Mouse (Mus musculus) heart, embryonic 13.5 days (tissue): Measurements from ENCODE around the gene Pfkfb4. TPM values are rescaled to one million over a fixed set of nuclear protein-coding genes. Genes with fewer than 3 reads are reported as not detected.

Experiments used
- ATAC-seq: fragments of 200-750 bp; cut with Nextera tagmentation; 2 replicates; pipeline ENCODE4 v1.8.0; 2017; ENCODE audit warnings: moderate TSS enrichment; ENCODE audit not compliant: insufficient number of reproducible peaks, low FRiP score, low TSS enrichment; ENCODE audit errors: extremely low read depth
- H3K27ac ChIP-seq: fragments of 300-500 bp; sonication (generic); replicated peaks from 2 replicates; pipeline ENCODE4 v1.5.1; 2015; ENCODE audit warnings: moderate library complexity, mild to moderate bottlenecking, inconsistent platforms
- H3K27me3 ChIP-seq: fragments of 300-500 bp; sonication (generic); replicated peaks from 2 replicates; pipeline ENCODE4 v1.6.1; 2015; ENCODE audit warnings: mild to moderate bottlenecking, inconsistent platforms
- H3K36me3 ChIP-seq: fragments of 300-500 bp; sonication (generic); 2 replicates; pipeline ENCODE4 v1.6.1; 2015; ENCODE audit warnings: mild to moderate bottlenecking, inconsistent platforms
- H3K4me1 ChIP-seq: fragments of 300-500 bp; sonication (generic); 2 replicates; pipeline ENCODE4 v1.6.1; 2015; ENCODE audit warnings: inconsistent platforms
- H3K4me2 ChIP-seq: fragments of 300-500 bp; sonication (generic); 2 replicates; pipeline ENCODE4 v1.6.1; 2015; ENCODE audit warnings: inconsistent platforms, mild to moderate bottlenecking, moderate library complexity
- H3K4me3 ChIP-seq: fragments of 300-500 bp; sonication (generic); 2 replicates; pipeline ENCODE4 v1.5.1; 2015; ENCODE audit warnings: moderate library complexity, mild to moderate bottlenecking, inconsistent platforms
- H3K9ac ChIP-seq: fragments of 300-500 bp; sonication (generic); 2 replicates; pipeline ENCODE4 v1.6.1; 2015; ENCODE audit warnings: inconsistent platforms, mild to moderate bottlenecking, moderate library complexity
- H3K9me3 ChIP-seq: fragments of 300-500 bp; sonication (generic); 2 replicates; pipeline ENCODE4 v1.6.1; 2016; ENCODE audit warnings: inconsistent platforms
- WGBS: fragments of 180-500 bp; shearing (Covaris S2); methylation state at CpG from one replicate; pipeline ENCODE4 v1.1.7; 2015; ENCODE audit warnings: mixed read lengths; 5-methylcytosine and 5-hydroxymethylcytosine counted together
- polyA plus RNA-seq: library from polyadenylated mRNA; unstranded; fragments of >200 nt; fragmentation: Nextera tagmentation; extraction: Ambion mirVana; gene quantifications from 2 replicates; pipeline ENCODE4 v1.2.1, GENCODE M21; 2015

The Pfkfb4 gene
- polyA plus RNA-seq, 1 experiment from 2014 or later, result 2.9 TPM

GRCm38 (mm10) chr9:109016973-109017604 lies 25.5 kb downstream of the Pfkfb4 start:
- Histone ChIP-seq H3K4me1 (peaks cover 7% of the 10 kb centered on the region; the same call in 1 of the 2 replicates), H3K27ac (no peak overlapping the region), H3K9ac (no peak overlapping the region), H3K4me3 (no peak overlapping the region), H3K36me3 (no peaks in the 10 kb centered on the region), H3K27me3 (no peaks in the 10 kb centered on the region), H3K4me2 (no peak overlapping the region), H3K9me3 (no peaks in the 10 kb centered on the region)
- 36% methylated on average over 11 of the region's 11 CpGs for WGBS
- ATAC-seq, result no peak

GRCm38 (mm10) chr9:109021428-109021827 lies 29.9 kb downstream of the Pfkfb4 start:
- Histone ChIP-seq H3K4me2 (no peak overlapping the region), H3K27ac (no peak overlapping the region), H3K9ac (no peak overlapping the region), H3K9me3 (no peaks in the 10 kb centered on the region), H3K4me3 (no peak overlapping the region), H3K27me3 (no peaks in the 10 kb centered on the region), H3K4me1 (no peaks in the 10 kb centered on the region), H3K36me3 (no peaks in the 10 kb centered on the region)
- no peak for ATAC-seq
- WGBS, result 83% methylated on average over 4 of the region's 4 CpGs

GRCm38 (mm10) chr9:109022866-109023685 lies 31.5 kb downstream of the Pfkfb4 start:
- Histone ChIP-seq H3K4me2 (no peak overlapping the region), H3K9me3 (no peaks in the 10 kb centered on the region), H3K9ac (no peak overlapping the region), H3K27me3 (no peaks in the 10 kb centered on the region), H3K4me1 (0 out of 2 replicates have a peak, but pooled peaks cover 5% of the 10 kb centered on the region), H3K4me3 (no peak overlapping the region), H3K36me3 (no peaks in the 10 kb centered on the region), H3K27ac (no peak overlapping the region)
- WGBS, result 86% methylated on average over 17 of the region's 17 CpGs
- ATAC-seq, result no peak

GRCm38 (mm10) chr9:109027521-109027920 lies 35.9 kb downstream of the Pfkfb4 start:
- H3K36me3 ChIP-seq, result 0 out of 2 replicates have a peak, but pooled peaks cover 5% of the 10 kb centered on the region
- WGBS, result 63% methylated on average over 8 of the region's 8 CpGs
- H3K4me3 ChIP-seq, result no peak overlapping the region
- no peak overlapping the region for H3K9ac ChIP-seq
- no peaks in the 10 kb centered on the region for H3K9me3 ChIP-seq
- no peak for ATAC-seq
- H3K27ac ChIP-seq, result no peak overlapping the region
- H3K4me2 ChIP-seq, result no peak overlapping the region
- H3K4me1 ChIP-seq, result 0 out of 2 replicates have a peak, but pooled peaks cover 5% of the 10 kb centered on the region
- H3K27me3 ChIP-seq, result no peaks in the 10 kb centered on the region

GRCm38 (mm10) chr9:109028421-109028820 lies 36.8 kb downstream of the Pfkfb4 start:
- Histone ChIP-seq H3K9me3 (no peaks in the 10 kb centered on the region), H3K36me3 (0 out of 2 replicates have a peak, but pooled peaks cover 5% of the 10 kb centered on the region), H3K4me3 (no peak overlapping the region), H3K9ac (no peak overlapping the region), H3K4me2 (no peak overlapping the region), H3K27ac (no peak overlapping the region), H3K4me1 (0 out of 2 replicates have a peak, but pooled peaks cover 5% of the 10 kb centered on the region), H3K27me3 (no peaks in the 10 kb centered on the region)
- WGBS, result 81% methylated on average over 3 of the region's 3 CpGs
- no peak for ATAC-seq

- H3K9me3 ChIP-seq, result no peaks in the 10 kb centered on the region
These were observed 37.3 kb downstream of the Pfkfb4 start for GRCm38 (mm10) chr9:109028919-109029318.

GRCm38 (mm10) chr9:109030312-109030711 lies 38.7 kb downstream of the Pfkfb4 start:
- Histone ChIP-seq H3K4me2 (no peak overlapping the region), H3K9ac (no peak overlapping the region), H3K4me1 (0 out of 2 replicates have a peak, but pooled peaks cover 5% of the 10 kb centered on the region), H3K9me3 (no peaks in the 10 kb centered on the region), H3K27ac (no peak overlapping the region), H3K27me3 (no peaks in the 10 kb centered on the region), H3K4me3 (no peak overlapping the region), H3K36me3 (0 out of 2 replicates have a peak, but pooled peaks cover 5% of the 10 kb centered on the region)
- no peak for ATAC-seq
- 56% methylated on average over 3 of the region's 3 CpGs for WGBS

More at GRCm38 (mm10) chr9:109028919-109029318, 37.3 kb downstream of the Pfkfb4 start:
- no peak overlapping the region for H3K9ac ChIP-seq
- 0 out of 2 replicates have a peak, but pooled peaks cover 5% of the 10 kb centered on the region for H3K4me1 ChIP-seq
- H3K4me3 ChIP-seq, result no peak overlapping the region
- H3K27me3 ChIP-seq, result no peaks in the 10 kb centered on the region
- 0 out of 2 replicates have a peak, but pooled peaks cover 5% of the 10 kb centered on the region for H3K36me3 ChIP-seq
- WGBS, result 76% methylated on average over 5 of the region's 5 CpGs
- no peak overlapping the region for H3K4me2 ChIP-seq
- no peak overlapping the region for H3K27ac ChIP-seq
- no peak for ATAC-seq

GRCm38 (mm10) chr9:109031001-109031400 lies 39.4 kb downstream of the Pfkfb4 start:
- ATAC-seq, result no peak
- 89% methylated on average over 7 of the region's 7 CpGs for whole genome bisulfite sequencing
- no peak overlapping the region for H3K4me3 ChIP-seq
- H3K27ac ChIP-seq, result no peak overlapping the region
- 0 out of 2 replicates have a peak, but pooled peaks cover 5% of the 10 kb centered on the region for H3K4me1 ChIP-seq
- no peak overlapping the region for H3K9ac ChIP-seq
- 0 out of 2 replicates have a peak, but pooled peaks cover 5% of the 10 kb centered on the region for H3K36me3 ChIP-seq
- no peak overlapping the region for H3K4me2 ChIP-seq
- H3K27me3 ChIP-seq, result no peaks in the 10 kb centered on the region
- no peaks in the 10 kb centered on the region for H3K9me3 ChIP-seq

- no peaks in the 10 kb centered on the region for H3K27me3 ChIP-seq
- no peak overlapping the region for H3K4me3 ChIP-seq
- no peak overlapping the region for H3K4me2 ChIP-seq
- no peaks in the 10 kb centered on the region for H3K9me3 ChIP-seq
- H3K27ac ChIP-seq, result no peak overlapping the region
- 0 out of 2 replicates have a peak, but pooled peaks cover 5% of the 10 kb centered on the region for H3K4me1 ChIP-seq
- H3K9ac ChIP-seq, result no peak overlapping the region
- 76% methylated on average over 8 of the region's 8 CpGs for WGBS
- no peak for ATAC-seq
- 0 out of 2 replicates have a peak, but pooled peaks cover 5% of the 10 kb centered on the region for H3K36me3 ChIP-seq
These were observed 40.1 kb downstream of the Pfkfb4 start for GRCm38 (mm10) chr9:109031686-109032085.

- Histone ChIP-seq H3K4me2 (no peak overlapping the region), H3K9ac (no peak overlapping the region), H3K9me3 (no peaks in the 10 kb centered on the region), H3K36me3 (0 out of 2 replicates have a peak, but pooled peaks cover 5% of the 10 kb centered on the region), H3K27me3 (no peaks in the 10 kb centered on the region), H3K27ac (no peak overlapping the region), H3K4me1 (0 out of 2 replicates have a peak, but pooled peaks cover 2% of the 10 kb centered on the region), H3K4me3 (no peak overlapping the region)
- no peak for ATAC-seq
- 74% methylated on average over 6 of the region's 6 CpGs for WGBS
These were observed 40.9 kb downstream of the Pfkfb4 start for GRCm38 (mm10) chr9:109032435-109032834.
